Mouse (Mus musculus) G1E-ER4 (cell line): Measurements from ENCODE around the gene Tbkbp1. TPM values are rescaled to one million over a fixed set of nuclear protein-coding genes. Genes with fewer than 3 reads are reported as not detected.

Experiments
- GATA1 ChIP-seq: IDR thresholded peaks from one replicate; pipeline ENCODE4 v1.8.0; 2012; ENCODE audit warnings: low read length, inconsistent platforms
- polyA plus RNA-seq: library from polyadenylated mRNA; stranded (reverse); fragments of >175 nt; gene quantifications from 2 replicates; pipeline ENCODE4 v1.2.3, GENCODE M21; 2012

Gene Tbkbp1
- polyA plus RNA-seq = 0.10 and 0.22 TPM in 2 replicates

DNA sequence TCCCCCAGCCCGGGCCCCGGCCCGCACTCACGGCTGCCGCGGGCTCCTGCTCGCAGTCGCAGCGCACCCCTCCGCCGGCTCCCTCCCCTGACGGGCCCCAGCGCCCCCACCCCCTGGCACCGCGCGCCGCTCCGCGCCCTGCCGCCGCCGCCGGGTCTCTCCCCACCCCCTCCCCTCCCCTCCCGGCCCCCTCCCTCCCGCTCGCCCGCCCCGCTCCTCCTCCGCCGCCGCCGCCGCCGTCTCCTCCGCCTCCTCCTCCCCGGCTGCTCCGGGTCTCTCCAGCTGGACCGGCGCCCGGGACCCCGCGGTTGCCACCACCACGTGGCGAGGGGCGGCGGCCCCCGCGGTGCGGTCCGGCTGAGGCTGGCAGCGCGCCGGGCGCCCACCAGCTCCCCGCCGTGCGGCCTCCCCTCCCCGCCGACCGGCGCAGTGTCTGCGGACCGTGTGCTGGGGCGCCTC, at the start of gene Tbkbp1:
Gene Tbkbp1 (minus strand): TSS at position 153 of the 459 bp plus-strand sequence.
- TF ChIP-seq GATA1 = no peak

DNA sequence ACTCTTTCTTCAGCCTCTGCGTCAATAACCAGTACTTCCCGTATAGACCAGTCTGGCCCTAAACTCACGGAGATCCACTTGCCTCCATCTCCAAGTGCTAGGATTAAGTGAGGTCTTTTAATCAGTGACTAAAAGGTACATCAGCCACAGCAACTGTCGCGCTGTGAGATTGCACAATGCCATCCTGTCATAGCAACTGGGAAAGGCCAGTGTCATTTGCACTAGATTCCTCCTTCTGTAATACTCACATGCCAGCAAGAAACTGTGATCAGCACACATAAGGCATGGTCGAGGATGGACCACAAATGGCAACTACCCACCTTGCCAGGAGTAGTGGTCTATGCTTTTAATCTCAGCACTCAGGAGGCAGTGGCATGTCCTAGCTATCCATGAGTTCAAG, 48.2 kb upstream of the Tbkbp1 start:
- TF ChIP-seq GATA1 = no peak

DNA sequence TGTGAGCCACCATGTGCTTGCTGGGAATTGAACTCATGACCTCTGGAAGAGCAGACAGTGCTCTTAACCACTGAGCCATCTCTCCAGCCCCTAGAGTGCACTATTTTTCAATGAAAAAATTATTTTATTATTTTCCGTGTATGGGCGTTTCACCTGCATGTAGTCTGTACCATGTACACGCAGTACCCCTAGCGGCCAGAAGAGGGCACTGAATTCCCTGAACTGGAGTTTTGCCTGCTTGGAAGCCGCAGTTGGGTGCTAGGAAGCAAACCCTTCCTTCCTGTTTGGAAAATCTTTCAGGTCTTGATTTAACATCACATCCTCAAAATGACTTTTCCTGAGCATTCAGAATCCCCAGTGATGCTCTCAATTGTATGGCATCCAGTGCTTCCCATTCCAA, 47.3 kb upstream of the Tbkbp1 start:
- no peak for TF ChIP-seq GATA1

DNA sequence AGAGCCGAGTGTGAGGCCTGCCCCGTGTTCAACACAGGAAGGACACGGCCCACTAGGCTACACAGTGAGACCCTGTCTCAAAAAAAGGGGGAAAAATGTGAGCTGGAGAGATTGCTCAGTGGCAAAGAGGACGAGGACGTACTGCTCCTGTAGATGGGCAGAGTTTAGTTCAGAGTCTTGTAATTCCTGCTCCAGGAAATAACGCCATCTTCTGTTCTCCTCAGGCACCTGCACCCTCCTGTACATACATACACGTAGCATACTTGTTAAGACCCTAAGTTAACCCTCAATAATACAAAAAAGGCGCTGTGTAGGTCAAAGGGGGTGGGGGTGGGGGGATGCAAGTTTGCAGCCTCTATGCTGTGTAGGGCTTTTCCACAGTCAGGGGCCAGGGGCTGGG, 45.7 kb upstream of the Tbkbp1 start:
- TF ChIP-seq GATA1 = no peak

DNA sequence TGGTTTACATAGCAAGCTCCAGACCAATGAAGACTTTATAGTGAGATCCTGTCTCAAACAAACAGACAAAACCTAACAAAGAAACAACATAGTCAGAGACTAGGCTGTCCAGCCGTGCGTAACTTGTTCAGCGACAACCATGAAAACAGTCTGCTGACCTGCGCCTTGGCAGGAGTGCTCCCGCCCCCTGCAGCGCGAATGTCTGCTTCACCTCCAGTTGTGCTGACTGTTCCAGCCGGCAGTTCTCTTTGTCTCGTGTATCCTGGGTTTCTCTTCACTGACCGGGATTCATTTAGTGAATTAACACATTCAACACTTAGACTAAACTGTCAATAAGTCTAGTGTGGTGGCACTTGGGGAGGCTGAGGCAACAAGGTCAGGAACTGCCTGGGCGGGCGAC, 45.2 kb upstream of the Tbkbp1 start:
- no peak for TF ChIP-seq GATA1

DNA sequence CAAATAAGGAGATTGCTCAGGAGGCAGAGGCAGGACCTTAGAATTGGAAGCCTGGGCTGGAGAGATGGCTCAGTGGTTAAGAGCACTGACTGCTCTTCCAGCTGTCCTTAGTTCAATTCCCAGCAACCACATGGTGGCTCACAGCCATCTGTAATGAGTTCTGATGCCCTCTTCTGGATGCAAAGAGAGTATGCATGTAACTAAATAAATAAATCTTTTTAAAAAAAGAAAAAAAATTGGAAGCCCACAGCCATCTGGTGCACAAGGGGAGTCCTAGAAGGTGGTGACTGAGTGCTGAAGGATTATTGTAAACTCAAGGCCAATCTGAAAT, 41.3 kb upstream of the Tbkbp1 start:
- no peak for TF ChIP-seq GATA1

DNA sequence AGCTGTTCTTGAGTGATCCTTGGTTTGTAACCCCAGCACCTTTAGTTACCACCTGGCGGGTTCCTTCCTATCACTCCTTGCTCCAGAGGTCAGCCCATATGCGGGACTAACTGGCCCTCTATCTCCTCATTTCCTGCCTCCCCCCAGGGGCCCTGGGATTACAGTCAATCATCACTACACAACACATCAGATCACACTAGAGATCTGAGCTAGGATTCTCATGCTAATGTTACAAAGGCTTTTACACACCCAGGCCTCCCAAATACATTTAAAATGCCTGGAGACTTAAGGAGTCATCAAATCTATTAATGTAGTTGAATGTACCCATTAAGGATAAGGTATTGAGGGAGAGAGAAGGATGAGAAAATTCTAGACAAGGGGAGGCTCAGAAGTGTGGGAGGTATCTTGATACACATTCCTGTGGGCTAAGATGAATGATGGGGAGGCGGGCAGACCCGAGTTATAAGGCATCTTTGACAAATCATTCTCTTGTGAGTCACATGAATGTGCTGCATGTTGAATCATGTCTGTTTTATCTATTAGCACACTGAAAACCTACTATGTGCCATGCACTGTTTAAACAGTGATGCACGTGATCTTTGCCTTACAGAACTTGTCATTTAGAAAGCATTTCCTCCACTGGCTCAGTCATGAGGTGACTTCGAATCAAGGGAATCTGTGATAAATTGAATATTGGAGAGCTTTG, 40.8 kb upstream of the Tbkbp1 start:
- no peak for TF ChIP-seq GATA1

DNA sequence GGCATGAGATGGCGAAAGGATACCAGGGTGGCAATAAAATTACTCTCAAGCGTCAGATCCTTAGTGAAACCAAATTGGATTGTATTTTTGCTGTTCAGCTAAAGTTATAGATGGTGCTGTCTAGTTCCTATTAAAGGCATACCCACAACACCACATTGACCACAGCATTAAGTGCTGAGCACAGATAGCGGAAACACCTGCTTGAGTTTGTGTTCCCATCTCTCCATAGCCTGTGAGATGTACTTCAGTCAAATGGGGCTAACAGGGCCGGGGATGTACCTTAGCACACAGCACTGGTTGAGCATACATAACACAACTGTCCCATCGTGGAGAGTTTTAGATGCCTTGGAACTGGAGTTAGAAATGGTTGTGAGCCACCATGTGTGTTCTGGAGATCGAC, 39.7 kb upstream of the Tbkbp1 start:
- no peak for TF ChIP-seq GATA1

DNA sequence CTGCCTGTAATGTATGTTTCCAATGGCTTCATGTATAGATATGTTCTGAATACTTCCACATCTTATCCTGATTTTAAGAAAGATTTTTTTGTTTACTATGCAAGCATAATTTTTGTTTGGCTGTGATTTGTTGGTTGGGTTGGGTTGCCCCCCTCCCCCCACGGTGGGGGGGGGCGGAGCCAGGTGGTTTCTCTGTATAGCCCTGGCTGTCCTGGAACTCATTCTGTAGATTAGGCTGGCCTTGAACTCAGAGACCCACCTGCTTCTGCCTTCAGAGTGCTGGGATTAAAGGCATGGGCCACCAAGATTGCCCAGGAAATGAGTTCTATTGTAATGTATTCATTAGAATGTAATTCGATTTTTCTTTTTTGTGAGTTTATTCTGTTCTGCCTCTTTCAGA, 37.9 kb upstream of the Tbkbp1 start:
- no peak for TF ChIP-seq GATA1

DNA sequence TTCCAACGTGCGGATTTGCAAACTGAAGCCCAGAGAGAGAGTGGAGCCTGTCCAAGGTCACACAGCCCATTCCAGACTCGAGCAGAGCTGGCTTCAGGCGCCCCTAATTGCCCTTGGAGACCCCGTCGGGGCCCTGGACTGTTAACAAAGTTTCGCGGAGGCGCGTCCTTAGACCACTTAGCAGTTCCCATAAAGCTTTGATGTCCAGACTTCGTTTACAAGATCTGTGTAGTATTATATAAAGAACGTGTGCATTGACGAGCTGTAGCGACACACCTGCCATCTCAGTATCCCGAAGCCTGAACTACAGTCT, 37.3 kb upstream of the Tbkbp1 start:
- no peak for TF ChIP-seq GATA1

DNA sequence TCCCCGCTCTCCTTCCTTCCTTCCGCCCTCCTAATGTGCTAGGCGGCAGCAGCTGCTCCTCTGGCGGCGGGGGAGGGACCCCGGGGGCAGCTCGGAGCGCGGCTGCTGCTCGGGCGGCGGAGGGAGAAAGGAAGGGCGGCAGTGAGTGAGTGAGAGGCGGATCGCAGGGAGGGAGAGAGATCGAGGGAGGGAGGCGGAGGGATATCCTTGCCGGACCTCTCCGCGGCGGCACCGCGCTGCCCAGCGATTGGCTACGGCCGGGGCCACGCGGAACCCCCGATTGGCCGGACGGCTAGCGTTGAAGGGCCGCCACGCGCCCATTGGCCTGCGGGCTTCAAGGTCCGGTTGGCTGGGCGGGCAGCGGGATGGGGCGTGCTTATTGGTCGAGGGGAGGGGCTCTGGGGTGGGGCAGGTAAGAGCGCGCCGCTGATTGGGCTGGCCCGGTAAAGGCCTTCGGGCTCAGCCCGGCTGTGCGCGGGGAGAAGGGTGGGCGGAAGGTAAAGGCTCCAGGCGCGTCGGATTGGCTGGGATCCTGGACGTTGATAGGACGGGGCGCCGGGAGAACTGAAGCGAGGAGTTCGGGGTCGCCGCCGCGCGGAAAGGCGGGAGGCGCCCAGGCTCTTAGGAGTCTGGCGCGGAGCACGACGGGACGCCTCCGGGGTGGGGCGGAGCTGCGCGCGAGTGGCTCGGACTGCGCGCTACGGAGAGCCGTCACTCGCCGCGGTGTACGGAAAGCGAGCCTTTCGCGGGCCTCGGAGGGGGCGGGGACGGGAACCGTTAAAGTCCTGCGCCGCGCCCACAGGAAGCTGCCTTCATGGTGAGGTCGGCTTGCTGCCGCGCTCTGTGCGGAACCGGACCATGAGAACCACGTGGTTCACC, 36.7 kb upstream of the Tbkbp1 start, which contains the start of gene Kpnb1:
Gene Kpnb1 (minus strand): TSS at position 118 of the 879 bp plus-strand sequence.
- no peak for TF ChIP-seq GATA1

DNA sequence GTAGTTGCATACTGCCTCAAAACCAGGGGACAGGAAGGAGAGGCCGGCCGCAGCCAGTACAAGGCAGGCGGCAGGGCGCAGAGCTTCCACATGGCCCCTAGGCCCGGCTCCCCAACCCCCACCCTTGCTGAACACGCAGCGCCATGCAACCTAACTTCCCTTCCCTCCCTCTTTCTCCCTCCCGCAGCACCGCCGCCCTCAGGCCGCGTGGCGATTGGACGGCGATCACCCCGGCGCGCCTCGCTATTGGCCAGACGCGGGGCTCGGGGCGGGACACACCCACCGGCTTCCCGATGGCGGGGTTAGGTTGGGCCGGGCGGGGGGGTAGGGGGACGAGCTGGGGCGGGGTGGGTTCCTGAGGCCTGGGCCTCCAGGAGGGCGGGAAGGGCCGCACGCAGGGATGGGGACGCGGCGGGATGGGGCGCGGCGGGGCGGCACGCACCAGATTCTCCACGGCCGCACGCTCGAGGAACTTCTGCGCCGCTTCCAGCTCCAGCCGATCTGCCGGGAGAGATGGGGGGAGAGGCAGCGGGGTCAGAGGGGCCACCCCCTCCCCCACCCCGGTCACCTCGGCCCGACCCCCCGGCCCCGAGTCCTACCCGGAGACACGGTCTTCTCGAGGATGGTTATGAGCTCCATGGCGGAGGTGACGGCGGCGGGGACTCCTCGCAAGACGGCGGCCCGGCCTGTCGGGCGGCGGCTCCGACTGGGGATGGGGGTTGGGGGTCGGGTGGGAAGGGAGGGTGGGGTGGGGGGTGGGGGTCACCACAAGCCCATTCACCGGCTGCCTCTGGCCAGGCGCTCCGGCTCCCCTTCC, 35.9 kb upstream of the Tbkbp1 start:
- TF ChIP-seq GATA1 = no peak

DNA sequence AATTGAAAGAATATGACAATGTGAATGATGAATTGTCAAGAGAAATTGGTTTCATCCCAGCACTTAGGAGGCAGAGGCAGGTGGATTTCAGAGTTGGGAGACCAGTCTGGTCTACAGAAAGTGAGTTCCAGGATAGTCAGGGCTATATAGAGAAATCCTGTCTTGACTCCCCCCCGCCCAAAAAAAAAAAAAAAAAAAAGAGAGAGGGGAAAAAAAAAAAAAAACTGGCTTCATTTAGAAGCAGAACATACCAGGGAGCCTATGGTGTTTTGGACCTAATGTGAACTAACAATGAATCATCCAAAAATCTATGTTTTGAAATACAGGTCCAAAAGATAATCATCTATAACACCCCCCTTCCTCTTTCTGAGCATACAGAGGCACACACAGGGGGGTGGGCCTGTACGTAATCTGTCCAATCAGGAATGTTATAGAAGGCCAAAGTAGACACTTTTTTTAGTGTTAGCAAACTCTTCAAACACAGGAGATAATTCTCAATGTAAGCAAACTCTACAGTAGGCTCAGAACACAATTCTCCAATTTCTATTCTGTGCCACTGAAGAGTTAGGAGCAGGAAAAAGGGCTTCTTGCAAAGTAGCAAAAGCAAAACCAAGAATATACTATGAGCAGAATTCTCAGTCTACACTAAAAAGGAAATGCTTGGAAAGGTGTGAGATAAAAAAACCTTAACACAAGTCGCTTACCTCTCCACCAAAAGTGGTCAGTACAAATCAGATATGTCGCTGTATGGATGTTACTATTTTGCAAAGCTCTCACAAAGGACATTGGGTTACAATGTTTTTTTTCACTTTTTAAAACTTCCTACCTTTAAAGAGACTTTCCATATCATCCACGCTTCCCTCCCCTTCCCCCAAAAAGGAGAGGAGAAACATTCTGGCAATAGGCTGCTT, 34.7 kb upstream of the Tbkbp1 start:
- no peak for TF ChIP-seq GATA1

DNA sequence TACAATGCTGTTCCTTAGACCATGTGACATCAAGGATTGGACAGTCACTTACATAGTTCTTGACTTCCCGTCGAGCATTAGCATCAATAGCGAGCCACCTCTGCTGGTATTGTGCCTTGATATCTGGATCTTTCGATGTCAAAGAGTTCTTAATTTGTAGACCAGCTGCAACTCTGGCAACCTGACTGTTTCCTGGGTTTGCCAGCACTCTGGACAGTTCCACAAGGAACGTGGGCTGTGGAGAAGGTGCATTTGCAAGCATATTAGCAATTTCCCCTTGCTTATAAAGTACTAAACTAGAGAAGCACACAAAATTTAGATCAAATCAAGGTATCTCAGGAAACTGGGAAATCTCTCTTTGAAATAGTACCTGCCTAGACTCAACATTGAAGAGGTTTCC, 33.6 kb upstream of the Tbkbp1 start:
- TF ChIP-seq GATA1 = no peak

DNA sequence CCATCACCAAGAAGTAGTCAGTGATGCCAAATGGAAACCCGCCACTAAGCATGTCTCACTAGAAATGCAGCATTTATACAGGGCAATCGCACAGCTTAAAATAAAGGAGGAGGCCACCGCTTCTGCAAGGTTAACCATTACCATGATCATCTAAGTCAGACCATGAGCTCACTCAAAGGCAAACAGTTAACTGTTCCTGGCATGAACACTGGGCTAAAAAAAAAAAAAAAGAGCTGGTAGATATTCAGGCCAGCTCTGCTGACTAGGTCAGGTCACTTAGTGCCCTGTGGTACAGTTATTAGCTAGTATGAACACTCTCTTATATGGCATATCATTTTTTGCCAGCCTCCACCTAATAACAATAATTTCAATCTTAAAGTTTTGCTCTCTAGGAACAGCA, 31.2 kb upstream of the Tbkbp1 start:
- TF ChIP-seq GATA1 = no peak
